Mouse (Mus musculus) liver, embryonic 14.5 days (tissue): Measurements from ENCODE around the gene Bnip3. TPM values are rescaled to one million over a fixed set of nuclear protein-coding genes. Genes with fewer than 3 reads are reported as not detected.

Experiments
- ATAC-seq: fragments of 200-750 bp; cut with Nextera tagmentation; 2 replicates; pipeline ENCODE4 v1.8.0; 2017; ENCODE audit warnings: moderate number of reproducible peaks, mild to moderate bottlenecking, moderate library complexity; ENCODE audit not compliant: insufficient read depth
- DNase-seq, 3 experiments: peaks; one replicate each; pipeline ENCODE4 v3.0.0-alpha.2; 2012 to 2013; ENCODE audit warnings: low read depth in 3 of 3, low spot score in 3 of 3
- H3K27ac ChIP-seq: fragments of 300-500 bp; sonication (generic); 2 replicates; pipeline ENCODE4 v1.5.1; 2014; ENCODE audit warnings: moderate library complexity, mild to moderate bottlenecking, control low read depth, inconsistent platforms
- H3K27me3 ChIP-seq: fragments of 300-500 bp; sonication (generic); 2 replicates; pipeline ENCODE4 v1.6.1; 2014; ENCODE audit warnings: mild to moderate bottlenecking, low read length, moderate library complexity; ENCODE audit not compliant: control insufficient read depth, insufficient read depth
- H3K36me3 ChIP-seq: fragments of 300-500 bp; sonication (generic); replicated peaks from 2 replicates; pipeline ENCODE4 v1.6.1; 2014; ENCODE audit warnings: low read depth; ENCODE audit not compliant: control insufficient read depth, insufficient read depth
- H3K4me1 ChIP-seq, 2 experiments: fragments of 200-500 bp in 1 of 2; fragments of 300-500 bp in 1 of 2; sonication (generic) in 1 of 2; replicated peaks; 2 replicates each; pipeline ENCODE4 v1.6.1; 2012 to 2014; ENCODE audit warnings: antibody characterized with exemption in 1 of 2, inconsistent platforms in 1 of 2, low read length in 1 of 2; ENCODE audit not compliant: control insufficient read depth in 2 of 2, insufficient read depth in 2 of 2
- H3K4me2 ChIP-seq: fragments of 300-500 bp; sonication (generic); 2 replicates; pipeline ENCODE4 v1.6.1; 2014; ENCODE audit warnings: low read depth, mild to moderate bottlenecking, control low read depth, moderate library complexity
- H3K4me3 ChIP-seq, 2 experiments: fragments of 200-500 bp in 1 of 2; fragments of 300-500 bp in 1 of 2; sonication (generic) in 1 of 2; 2 replicates each; pipeline ENCODE4 v1.5.1; 2012 to 2014; ENCODE audit warnings: low read depth in 2 of 2, low read length in 2 of 2, mild to moderate bottlenecking in 2 of 2, control low read depth in 1 of 2, inconsistent platforms in 1 of 2, moderate library complexity in 1 of 2; ENCODE audit not compliant: insufficient read depth in 1 of 2
- H3K9ac ChIP-seq: fragments of 300-500 bp; sonication (generic); replicated peaks from 2 replicates; pipeline ENCODE4 v1.6.1; 2014; ENCODE audit warnings: mild to moderate bottlenecking, control low read depth, moderate library complexity
- H3K9me3 ChIP-seq: fragments of 300-500 bp; sonication (generic); 2 replicates; pipeline ENCODE4 v1.6.1; 2016; ENCODE audit warnings: low read length, mixed read lengths; ENCODE audit not compliant: control insufficient read depth
- CTCF ChIP-seq: IDR thresholded peaks from 2 replicates; pipeline ENCODE4 v1.5.1; 2016; ENCODE audit warnings: antibody characterized with exemption, low read depth, control low read depth
- EP300 ChIP-seq: IDR thresholded peaks from 2 replicates; pipeline ENCODE4 v1.6.1; 2016; ENCODE audit warnings: antibody characterized with exemption, low read depth
- WGBS: fragments of 180-500 bp; shearing (Covaris S2); extraction: QIAGEN DNeasy Blood & Tissue Kit; methylation state at CpG from one replicate; pipeline ENCODE4 v1.1.7; 2014; ENCODE audit not compliant: insufficient replicate concordance; 5-methylcytosine and 5-hydroxymethylcytosine counted together
- polyA plus RNA-seq, 2 experiments: library from polyadenylated mRNA; depleted of rRNA in 1 of 2; stranded (reverse) in 1 of 2; unstranded in 1 of 2; fragments of >200 nt; fragmentation: Nextera tagmentation in 1 of 2; extraction: Ambion mirVana in 1 of 2; gene quantifications; 2 replicates each; pipeline versions ENCODE4 v1.2.1 to v1.2.3; 2012 to 2014

The Bnip3 gene
- polyA plus RNA-seq, 2 experiments: 18.7 to 77.1 TPM

DNA sequence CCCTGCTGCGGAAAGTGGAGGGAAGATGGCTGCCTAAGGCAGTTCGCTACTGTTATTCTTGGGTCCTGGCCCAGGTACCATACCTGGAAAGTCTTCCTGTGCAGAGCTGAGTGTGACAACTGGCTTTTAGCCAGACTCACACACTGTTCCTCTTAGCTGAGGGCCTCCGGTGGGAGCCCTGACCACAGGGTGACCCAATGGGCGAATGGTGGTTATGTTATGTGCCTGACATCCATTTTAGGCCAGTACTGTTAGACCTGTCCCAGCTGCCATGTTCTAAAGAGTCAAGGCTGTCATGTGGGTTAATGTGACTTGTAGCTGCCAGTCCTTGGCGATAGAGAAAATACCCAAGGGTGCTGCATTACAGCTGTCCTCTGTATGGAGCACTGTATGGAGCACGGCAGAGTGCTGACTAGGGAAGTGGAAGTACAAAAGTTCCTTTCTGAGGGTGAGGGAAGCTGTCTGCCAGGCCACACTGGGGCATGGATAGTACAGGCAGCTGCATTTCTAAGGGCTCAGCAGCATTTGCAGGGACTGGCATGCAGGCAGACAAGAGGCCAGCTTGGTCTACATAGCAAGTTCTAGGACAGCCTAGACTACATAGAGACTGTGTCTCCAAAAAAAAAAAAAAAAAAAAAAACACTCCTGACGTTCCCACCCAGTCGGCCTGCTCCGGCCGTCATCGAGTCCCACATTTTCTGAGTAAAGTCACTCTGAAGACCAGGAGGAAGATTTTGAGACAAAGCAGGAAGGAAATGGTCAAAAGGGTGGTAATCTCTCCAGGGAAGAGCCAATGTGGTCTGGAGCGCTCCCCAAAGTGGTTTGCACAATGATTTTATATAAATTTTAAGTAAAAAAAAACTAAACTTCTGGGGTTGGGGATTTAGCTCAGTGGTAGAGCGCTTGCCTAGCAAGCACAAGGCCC, 23.7 kb downstream of the Bnip3 start:
- no peaks in the 10 kb centered on the region for H3K9me3 ChIP-seq
- no peak overlapping the region for H3K4me2 ChIP-seq
- no peaks in the 10 kb centered on the region for H3K4me1 ChIP-seq
- 72% methylated on average over 13 of the region's 13 CpGs for WGBS
- peaks cover 6% of the 10 kb centered on the region for H3K36me3 ChIP-seq
- no peak overlapping the region for H3K9ac ChIP-seq
- H3K27ac ChIP-seq: no peak overlapping the region
- ATAC-seq (no peak), DNase-seq (no peak)
- no peaks in the 10 kb centered on the region for H3K27me3 ChIP-seq
- H3K4me3 ChIP-seq: no peak overlapping the region
- TF ChIP-seq EP300: no peak
- TF ChIP-seq CTCF: no peak

DNA sequence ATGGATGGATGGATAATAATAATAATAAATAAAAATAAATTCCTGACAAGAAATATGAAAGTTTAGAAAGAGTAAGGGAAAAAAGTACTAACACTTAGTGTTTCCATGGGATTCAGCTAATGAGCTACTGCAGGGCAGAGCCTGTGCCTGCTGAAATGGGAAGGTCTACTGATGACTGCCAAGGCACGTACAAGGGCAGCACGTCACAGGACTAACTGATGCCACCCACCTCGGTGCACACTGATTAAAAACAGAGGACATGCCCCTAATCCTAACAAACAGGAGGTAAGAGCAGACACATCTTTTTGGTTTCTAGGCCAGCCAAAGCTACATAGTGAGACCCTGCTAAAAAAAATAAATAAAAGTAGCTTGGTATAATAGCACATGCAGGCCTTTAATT, 25.6 kb downstream of the Bnip3 start:
- Histone ChIP-seq H3K27ac (no peak overlapping the region), H3K36me3 (peaks cover 10% of the 10 kb centered on the region), H3K4me1 (no peaks in the 10 kb centered on the region), H3K4me2 (no peak overlapping the region), H3K27me3 (no peaks in the 10 kb centered on the region), H3K9ac (no peak overlapping the region), H3K9me3 (no peaks in the 10 kb centered on the region), H3K4me3 (no peak overlapping the region)
- ATAC-seq: no peak
- WGBS: 82% methylated on average over 3 of the region's 3 CpGs
- no peak for DNase-seq
- TF ChIP-seq CTCF: no peak

DNA sequence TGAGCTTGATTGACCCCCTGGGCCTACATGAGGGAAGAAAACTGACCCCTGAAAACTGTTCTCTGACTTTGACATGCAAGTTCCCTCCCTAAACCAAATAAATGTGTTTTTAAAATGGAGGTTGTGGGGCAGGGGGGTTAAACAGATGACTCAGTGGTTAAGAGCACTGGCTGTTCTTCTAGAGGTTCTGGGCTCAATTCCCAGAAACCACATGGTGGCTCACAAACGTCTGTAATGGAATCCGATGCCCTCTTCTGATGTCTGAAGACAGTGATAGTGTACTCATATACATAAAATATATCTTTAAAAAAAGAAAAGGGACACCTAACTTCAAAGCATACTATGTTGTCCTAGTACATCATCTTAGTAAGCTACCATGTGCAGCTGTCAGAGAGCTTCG, 34.3 kb downstream of the Bnip3 start:
- Histone ChIP-seq H3K4me3 (no peak overlapping the region), H3K9ac (no peak overlapping the region), H3K4me2 (no peak overlapping the region), H3K27ac (no peak overlapping the region), H3K4me1 (peaks cover 0 to 2% of the 10 kb centered on the region in 2 experiments; a peak in 2 of 4 replicates), H3K36me3 (peaks cover 52% of the 10 kb centered on the region), H3K27me3 (no peaks in the 10 kb centered on the region), H3K9me3 (no peaks in the 10 kb centered on the region)
- DNase-seq: no peak
- WGBS: 77% methylated on average over 3 of the region's 3 CpGs
- no peak for ATAC-seq
- TF ChIP-seq CTCF (no peak), EP300 (no peak)

DNA sequence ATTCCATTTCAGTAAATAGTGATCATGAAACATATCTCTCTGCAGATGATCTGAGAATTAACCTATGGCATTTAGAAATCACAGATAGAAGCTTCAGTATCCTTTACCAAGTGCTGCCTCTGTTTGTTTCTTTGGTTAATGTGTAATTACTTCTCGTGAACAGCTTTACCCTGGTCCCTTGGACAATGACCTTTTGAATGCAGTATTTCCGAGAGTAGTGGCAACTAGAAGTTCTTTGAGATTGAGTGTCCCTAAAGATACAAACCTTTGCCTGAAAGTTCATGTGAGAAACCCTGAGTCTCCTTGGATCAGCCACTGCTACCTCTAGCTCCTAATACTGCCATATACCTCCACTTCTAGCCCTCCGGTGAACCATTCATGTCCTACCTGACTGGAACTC, 36.4 kb downstream of the Bnip3 start:
- Histone ChIP-seq H3K9me3 (no peaks in the 10 kb centered on the region), H3K9ac (no peak overlapping the region), H3K4me3 (no peak overlapping the region), H3K4me1 (peaks cover 0 to 2% of the 10 kb centered on the region in 2 experiments; a peak in 2 of 4 replicates), H3K27ac (no peak overlapping the region), H3K36me3 (peaks cover 45% of the 10 kb centered on the region), H3K4me2 (no peak overlapping the region), H3K27me3 (no peaks in the 10 kb centered on the region)
- TF ChIP-seq EP300: no peak
- no peak for TF ChIP-seq CTCF
- DNase-seq (no peak), ATAC-seq (no peak)
- 76% methylated on average over 3 of the region's 3 CpGs for WGBS

DNA sequence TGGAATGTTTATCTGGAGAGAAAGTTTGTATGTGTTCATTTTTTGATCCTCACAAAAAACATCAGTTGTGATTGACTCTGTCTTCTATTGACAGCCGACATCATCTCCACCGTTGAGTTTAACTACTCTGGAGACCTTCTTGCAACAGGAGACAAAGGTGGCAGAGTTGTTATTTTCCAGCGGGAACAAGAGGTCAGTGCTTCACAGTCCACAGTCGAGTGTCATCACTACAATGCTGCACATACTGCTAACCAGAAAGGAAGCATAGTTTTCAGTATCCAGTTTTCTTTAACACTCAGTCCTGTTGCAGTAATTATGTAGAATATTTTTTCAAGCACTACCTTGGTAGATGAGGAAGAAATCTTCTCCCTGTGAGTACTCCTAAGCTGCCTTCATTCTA, 41.0 kb downstream of the Bnip3 start:
- H3K27ac ChIP-seq: no peak overlapping the region
- peaks cover 18% of the 10 kb centered on the region for H3K36me3 ChIP-seq
- H3K4me1 ChIP-seq: peaks cover 0 to 2% of the 10 kb centered on the region in 2 experiments; a peak in 2 of 4 replicates
- no peak for DNase-seq
- no peak overlapping the region for H3K9ac ChIP-seq
- 81% methylated on average over 4 of the region's 4 CpGs for WGBS
- H3K27me3 ChIP-seq: no peaks in the 10 kb centered on the region
- no peaks in the 10 kb centered on the region for H3K9me3 ChIP-seq
- H3K4me2 ChIP-seq: no peak overlapping the region
- no peak for TF ChIP-seq EP300
- TF ChIP-seq CTCF: no peak
- no peak overlapping the region for H3K4me3 ChIP-seq
- ATAC-seq: no peak
